Mouse (Mus musculus) C2C12 (cell line): Measurements from ENCODE around the gene Tmem189.

ENCODE experiments used
- CEBPB ChIP-seq: IDR thresholded peaks from one replicate; pipeline ENCODE4 v1.6.1; 2011; ENCODE audit warnings: low read depth, mild to moderate bottlenecking, control low read depth, moderate library complexity
- CTCF ChIP-seq: IDR thresholded peaks from one replicate; pipeline ENCODE4 v1.5.1; 2011; ENCODE audit not compliant: control insufficient read depth, insufficient read depth, insufficient read length
- MYOD1 ChIP-seq: IDR thresholded peaks from one replicate; pipeline ENCODE4 v1.6.1; 2011; ENCODE audit warnings: low read depth; ENCODE audit not compliant: control insufficient read depth, insufficient read length
- MYOG ChIP-seq: IDR thresholded peaks from one replicate; pipeline ENCODE4 v1.6.1; 2011; ENCODE audit not compliant: control insufficient read depth, insufficient read length; ENCODE audit errors: extremely low read depth

- TF ChIP-seq MYOG: no peak
- TF ChIP-seq CTCF: no peak
- TF ChIP-seq CEBPB: no peak
- no peak for TF ChIP-seq MYOD1
These were observed 43.2 kb downstream of the Tmem189 start for GRCm38 (mm10) chr2:167646411-167646810.
